Mouse (Mus musculus): ENCODE measurements around the gene Olfr492. TPM values are rescaled to one million over a fixed set of nuclear protein-coding genes. Genes with fewer than 3 reads are reported as not detected.

Olfr492 gene
- not detected in 2 replicates for polyA plus RNA-seq (2014; fragmentation: Nextera tagmentation; extraction: Ambion mirVana)

DNA sequence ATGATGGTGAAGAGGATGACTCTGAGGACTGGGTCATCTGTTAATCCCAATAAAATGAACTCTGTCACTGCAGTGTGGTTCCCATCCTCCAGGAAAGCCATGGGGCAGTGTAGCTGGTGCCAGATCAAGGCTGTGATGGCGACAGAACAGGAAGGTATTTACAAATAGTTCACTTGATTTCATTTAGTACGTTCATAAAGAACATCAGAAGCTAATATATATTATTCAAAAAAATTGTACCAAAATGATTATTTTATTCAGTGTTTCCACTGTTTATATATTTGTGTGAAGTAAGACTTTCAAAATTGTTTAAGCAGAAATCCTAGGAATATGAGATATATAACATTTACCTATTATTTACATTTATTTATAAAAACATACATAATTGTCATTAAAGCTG, at the start of gene Olfr492:
TSS of gene Olfr492 (minus strand) at position 101 of the 400 bp plus-strand sequence.
- 68% methylated on average over 2 of the region's 2 CpGs for WGBS
- no peaks in the 10 kb centered on the region for H3K27me3 ChIP-seq (ENCODE audit: control insufficient read depth, insufficient read depth, low read length)
- H3K27ac ChIP-seq (replicated peaks in 1 of 2; ENCODE audit: control insufficient read depth in 1 of 2, insufficient read depth in 1 of 2, low read depth in 2 of 2, low read length in 2 of 2) = no peak within 1 kb of the TSS
- no peaks in the 10 kb centered on the region for H3K9me3 ChIP-seq (ENCODE audit: control insufficient read depth, low read length)
- no peak within 1 kb of the TSS for H3K9ac ChIP-seq (ENCODE audit: low read length)
- no peak within 1 kb of the TSS for H3K4me3 ChIP-seq (ENCODE audit: control insufficient read depth in 1 of 2, insufficient read depth in 1 of 2, low read depth in 1 of 2, low read length in 2 of 2)
- no peak for ATAC-seq (ENCODE audit: insufficient number of reproducible peaks, insufficient read depth, low FRiP score, low read depth)
- H3K4me1 ChIP-seq (ENCODE audit: control insufficient read depth in 2 of 2, insufficient read depth in 2 of 2, low read length in 2 of 2) = no peaks in the 10 kb centered on the region
- H3K4me2 ChIP-seq (ENCODE audit: low read length) = no peak within 1 kb of the TSS
- H3K36me3 ChIP-seq (ENCODE audit: control insufficient read depth, insufficient read depth, low read length) = no peaks in the 10 kb centered on the region

DNA sequence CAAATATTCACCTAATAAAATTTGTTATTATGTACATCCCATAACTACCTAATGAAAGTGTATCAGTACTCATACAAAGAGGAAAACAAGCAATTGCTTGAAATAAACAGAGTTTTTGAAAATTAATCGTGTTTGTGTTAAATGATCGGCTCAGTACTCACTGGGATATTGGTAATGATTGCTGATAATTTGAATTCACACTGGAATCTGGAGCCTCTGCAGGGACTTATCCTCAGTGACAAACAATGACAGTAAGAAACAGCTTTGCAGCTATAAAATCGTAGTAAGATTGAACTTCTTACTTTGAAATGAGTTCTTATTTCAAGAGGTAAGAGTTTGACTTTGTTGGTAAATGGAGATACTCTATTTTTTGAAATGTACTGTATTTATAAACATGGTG, 41.6 kb upstream of the Olfr492 start, which contains the start of gene Olfr494:
TSS of gene Olfr494 (plus strand) at position 301 of the 400 bp plus-strand sequence.
- ATAC-seq (ENCODE audit: insufficient number of reproducible peaks, insufficient read depth, low FRiP score, low read depth) = no peak
- Histone ChIP-seq H3K4me3 (ENCODE audit: control insufficient read depth in 1 of 2, insufficient read depth in 1 of 2, low read depth in 1 of 2, low read length in 2 of 2) (no peak within 1 kb of the TSS), H3K4me2 (ENCODE audit: low read length) (no peak within 1 kb of the TSS), H3K9ac (ENCODE audit: low read length) (no peak within 1 kb of the TSS), H3K4me1 (ENCODE audit: control insufficient read depth in 2 of 2, insufficient read depth in 2 of 2, low read length in 2 of 2) (no peaks in the 10 kb centered on the region), H3K36me3 (ENCODE audit: control insufficient read depth, insufficient read depth, low read length) (no peaks in the 10 kb centered on the region), H3K27ac (replicated peaks in 1 of 2; ENCODE audit: control insufficient read depth in 1 of 2, insufficient read depth in 1 of 2, low read depth in 2 of 2, low read length in 2 of 2) (no peak within 1 kb of the TSS), H3K9me3 (ENCODE audit: control insufficient read depth, low read length) (0 out of 2 replicates have a peak, but pooled peaks cover 3% of the 10 kb centered on the region), H3K27me3 (ENCODE audit: control insufficient read depth, insufficient read depth, low read length) (no peaks in the 10 kb centered on the region)
- WGBS = 69% methylated on average over 3 of the region's 3 CpGs

DNA sequence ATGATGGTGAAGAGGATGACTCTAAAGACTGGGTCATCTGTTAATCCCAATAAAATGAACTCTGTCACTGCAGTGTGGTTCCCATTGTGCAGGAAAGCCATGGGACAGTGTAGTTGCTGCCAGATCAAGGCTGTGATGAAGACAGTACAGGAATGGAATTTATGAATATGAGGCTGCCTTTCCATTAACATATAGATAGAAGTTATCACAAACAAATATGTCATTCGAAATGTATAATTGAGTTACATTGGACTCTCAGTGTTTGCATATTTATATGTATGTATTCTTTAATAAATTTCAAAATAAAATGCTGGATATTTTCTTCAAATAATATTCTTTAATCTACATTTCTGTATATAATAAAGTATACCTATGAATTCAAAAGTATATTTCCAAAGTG, 23.4 kb upstream of the Olfr492 start, which contains the start of gene Olfr493:
TSS of gene Olfr493 (minus strand) at position 101 of the 400 bp plus-strand sequence.
- no peaks in the 10 kb centered on the region for H3K4me1 ChIP-seq (ENCODE audit: control insufficient read depth in 2 of 2, insufficient read depth in 2 of 2, low read length in 2 of 2)
- H3K27me3 ChIP-seq (ENCODE audit: control insufficient read depth, insufficient read depth, low read length) = no peaks in the 10 kb centered on the region
- H3K27ac ChIP-seq (replicated peaks in 1 of 2; ENCODE audit: control insufficient read depth in 1 of 2, insufficient read depth in 1 of 2, low read depth in 2 of 2, low read length in 2 of 2) = no peak within 1 kb of the TSS
- no peaks in the 10 kb centered on the region for H3K36me3 ChIP-seq (ENCODE audit: control insufficient read depth, insufficient read depth, low read length)
- H3K9me3 ChIP-seq (ENCODE audit: control insufficient read depth, low read length) = 0 out of 2 replicates have a peak, but pooled peaks cover 2% of the 10 kb centered on the region
- ATAC-seq (ENCODE audit: insufficient number of reproducible peaks, insufficient read depth, low FRiP score, low read depth) = no peak
- no peak within 1 kb of the TSS for H3K9ac ChIP-seq (ENCODE audit: low read length)
- WGBS = 64% methylated on average over 1 of the region's 1 CpGs
- H3K4me2 ChIP-seq (ENCODE audit: low read length) = no peak within 1 kb of the TSS
- H3K4me3 ChIP-seq (ENCODE audit: control insufficient read depth in 1 of 2, insufficient read depth in 1 of 2, low read depth in 1 of 2, low read length in 2 of 2) = no peak within 1 kb of the TSS

DNA sequence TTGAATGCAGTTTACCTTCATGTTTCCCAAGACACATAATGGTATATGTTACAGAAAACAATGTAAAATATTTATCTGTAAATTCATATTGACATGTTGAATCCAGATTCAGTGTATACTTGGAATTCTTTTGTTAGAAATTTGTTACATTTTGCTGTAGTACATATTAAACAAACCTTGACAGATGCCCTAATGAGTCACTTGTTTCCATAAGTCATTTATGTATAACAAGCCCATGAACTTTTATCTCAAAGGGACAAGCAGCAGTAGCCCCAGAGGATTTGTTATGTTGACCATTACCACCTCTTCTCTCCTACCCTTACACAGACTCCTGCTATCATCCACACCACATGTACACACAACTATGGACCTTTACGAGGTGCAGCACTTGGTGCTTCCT, 10.3 kb downstream of the Olfr492 start, which contains the start of gene Olfr491:
TSS of gene Olfr491 (plus strand) at position 301 of the 400 bp plus-strand sequence.
- WGBS = 72% methylated on average over 1 of the region's 1 CpGs
- no peak within 1 kb of the TSS for H3K9ac ChIP-seq (ENCODE audit: low read length)
- H3K9me3 ChIP-seq (ENCODE audit: control insufficient read depth, low read length) = no peaks in the 10 kb centered on the region
- no peaks in the 10 kb centered on the region for H3K4me1 ChIP-seq (ENCODE audit: control insufficient read depth in 2 of 2, insufficient read depth in 2 of 2, low read length in 2 of 2)
- H3K27ac ChIP-seq (replicated peaks in 1 of 2; ENCODE audit: control insufficient read depth in 1 of 2, insufficient read depth in 1 of 2, low read depth in 2 of 2, low read length in 2 of 2) = no peak within 1 kb of the TSS
- H3K27me3 ChIP-seq (ENCODE audit: control insufficient read depth, insufficient read depth, low read length) = no peaks in the 10 kb centered on the region
- H3K36me3 ChIP-seq (ENCODE audit: control insufficient read depth, insufficient read depth, low read length) = no peaks in the 10 kb centered on the region
- no peak for ATAC-seq (ENCODE audit: insufficient number of reproducible peaks, insufficient read depth, low FRiP score, low read depth)
- H3K4me3 ChIP-seq (ENCODE audit: control insufficient read depth in 1 of 2, insufficient read depth in 1 of 2, low read depth in 1 of 2, low read length in 2 of 2) = no peak within 1 kb of the TSS
- no peak within 1 kb of the TSS for H3K4me2 ChIP-seq (ENCODE audit: low read length)

DNA sequence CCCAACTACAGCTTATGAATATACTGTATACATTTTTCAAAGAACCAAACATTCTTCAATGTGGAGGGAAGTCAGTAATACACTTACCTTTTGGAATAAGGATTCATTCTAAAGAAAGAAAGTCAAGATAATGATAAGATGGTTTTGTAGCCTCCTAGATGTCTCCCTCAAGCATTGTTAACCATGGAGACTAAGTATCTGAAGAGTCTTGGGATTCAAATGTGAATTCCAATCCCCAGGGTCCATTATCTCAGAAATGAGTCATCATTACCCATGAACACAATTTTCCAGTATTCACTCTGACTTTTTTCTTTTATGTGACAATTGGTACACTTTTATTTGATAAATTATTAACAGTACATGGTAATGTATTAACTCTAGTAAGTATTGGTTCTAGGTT, 34.6 kb downstream of the Olfr492 start, which contains the start of gene Olfr490:
TSS of gene Olfr490 (minus strand) at position 101 of the 400 bp plus-strand sequence.
- no peaks in the 10 kb centered on the region for H3K27me3 ChIP-seq (ENCODE audit: control insufficient read depth, insufficient read depth, low read length)
- H3K4me1 ChIP-seq (ENCODE audit: control insufficient read depth in 2 of 2, insufficient read depth in 2 of 2, low read length in 2 of 2) = no peaks in the 10 kb centered on the region
- H3K27ac ChIP-seq (replicated peaks in 1 of 2; ENCODE audit: control insufficient read depth in 1 of 2, insufficient read depth in 1 of 2, low read depth in 2 of 2, low read length in 2 of 2) = no peak within 1 kb of the TSS
- H3K4me2 ChIP-seq (ENCODE audit: low read length) = no peak within 1 kb of the TSS
- no peaks in the 10 kb centered on the region for H3K36me3 ChIP-seq (ENCODE audit: control insufficient read depth, insufficient read depth, low read length)
- no peak within 1 kb of the TSS for H3K9ac ChIP-seq (ENCODE audit: low read length)
- no peak for ATAC-seq (ENCODE audit: insufficient number of reproducible peaks, insufficient read depth, low FRiP score, low read depth)
- H3K4me3 ChIP-seq (ENCODE audit: control insufficient read depth in 1 of 2, insufficient read depth in 1 of 2, low read depth in 1 of 2, low read length in 2 of 2) = no peak within 1 kb of the TSS
- no peaks in the 10 kb centered on the region for H3K9me3 ChIP-seq (ENCODE audit: control insufficient read depth, low read length)

Other genes with a start within 250 kb of the Olfr492 start
- not detected in 2 replicates for gene Olfr481, start 243.8 kb downstream of the Olfr492 start, polyA plus RNA-seq (2014; fragmentation: Nextera tagmentation; extraction: Ambion mirVana)
- gene Olfr482, start 226.1 kb downstream of the Olfr492 start, polyA plus RNA-seq (2014; fragmentation: Nextera tagmentation; extraction: Ambion mirVana) = 0.09 TPM in 1 of 2 replicates, not detected in the other
- gene Olfr483, start 222.8 kb downstream of the Olfr492 start, polyA plus RNA-seq (2014; fragmentation: Nextera tagmentation; extraction: Ambion mirVana) = not detected in 2 replicates
- gene Olfr484, start 196.2 kb downstream of the Olfr492 start, polyA plus RNA-seq (2014; fragmentation: Nextera tagmentation; extraction: Ambion mirVana) = not detected in 2 replicates
- gene Olfr485, start 163.8 kb downstream of the Olfr492 start, polyA plus RNA-seq (2014; fragmentation: Nextera tagmentation; extraction: Ambion mirVana) = not detected in 2 replicates
- gene Olfr486, start 150.9 kb downstream of the Olfr492 start, polyA plus RNA-seq (2014; fragmentation: Nextera tagmentation; extraction: Ambion mirVana) = not detected in 2 replicates
- not detected in 2 replicates for gene Olfr487, start 109.0 kb downstream of the Olfr492 start, polyA plus RNA-seq (2014; fragmentation: Nextera tagmentation; extraction: Ambion mirVana)
- not detected in 2 replicates for gene Olfr488, start 65.3 kb downstream of the Olfr492 start, polyA plus RNA-seq (2014; fragmentation: Nextera tagmentation; extraction: Ambion mirVana)
- gene Olfr490, start 34.7 kb downstream of the Olfr492 start, polyA plus RNA-seq (2014; fragmentation: Nextera tagmentation; extraction: Ambion mirVana) = not detected in 2 replicates
- not detected in 2 replicates for gene Olfr491, start 10.2 kb downstream of the Olfr492 start, polyA plus RNA-seq (2014; fragmentation: Nextera tagmentation; extraction: Ambion mirVana)
- gene Olfr493, start 23.3 kb upstream of the Olfr492 start, polyA plus RNA-seq (2014; fragmentation: Nextera tagmentation; extraction: Ambion mirVana) = not detected in 2 replicates
- gene Olfr494, start 41.7 kb upstream of the Olfr492 start, polyA plus RNA-seq (2014; fragmentation: Nextera tagmentation; extraction: Ambion mirVana) = not detected in 2 replicates
- gene Olfr495, start 69.5 kb upstream of the Olfr492 start, polyA plus RNA-seq (2014; fragmentation: Nextera tagmentation; extraction: Ambion mirVana) = not detected in 2 replicates
- gene Olfr497, start 96.7 kb upstream of the Olfr492 start, polyA plus RNA-seq (2014; fragmentation: Nextera tagmentation; extraction: Ambion mirVana) = not detected in 2 replicates
- not detected in 2 replicates for gene Olfr498, start 141.7 kb upstream of the Olfr492 start, polyA plus RNA-seq (2014; fragmentation: Nextera tagmentation; extraction: Ambion mirVana)
- gene Olfr502, start 201.4 kb upstream of the Olfr492 start, polyA plus RNA-seq (2014; fragmentation: Nextera tagmentation; extraction: Ambion mirVana) = not detected in 2 replicates
- not detected in 2 replicates for gene Olfr503, start 220.9 kb upstream of the Olfr492 start, polyA plus RNA-seq (2014; fragmentation: Nextera tagmentation; extraction: Ambion mirVana)
- not detected in 2 replicates for gene Olfr504, start 242.1 kb upstream of the Olfr492 start, polyA plus RNA-seq (2014; fragmentation: Nextera tagmentation; extraction: Ambion mirVana)